Mouse (Mus musculus) limb, embryonic 14.5 days (tissue): ENCODE data around the gene Gm14412. TPM values are rescaled to one million over a fixed set of nuclear protein-coding genes. Genes with fewer than 3 reads are reported as not detected.
"Not testable (repeated sequence)": the region's sequence is repeated elsewhere in the genome, so short reads cannot be mapped to it uniquely, and the experiment has no call there.

ENCODE experiments used
- ATAC-seq: fragments of 200-750 bp; cut with Nextera tagmentation; 2 replicates; pipeline ENCODE4 v1.8.0; 2017; ENCODE audit warnings: low read depth, moderate number of reproducible peaks, moderate TSS enrichment; ENCODE audit not compliant: low FRiP score
- DNase-seq: peaks from one replicate; pipeline ENCODE4 v3.0.0-alpha.2; 2015; ENCODE audit warnings: low spot score
- H3K27ac ChIP-seq: fragments of 300-500 bp; sonication (generic); replicated peaks from 2 replicates; pipeline ENCODE4 v1.5.1; 2014; ENCODE audit warnings: low read depth, mild to moderate bottlenecking, low read length, moderate library complexity, mixed read lengths
- H3K27me3 ChIP-seq: fragments of 300-500 bp; sonication (generic); 2 replicates; pipeline ENCODE4 v1.6.1; 2014; ENCODE audit warnings: low read length, mixed read lengths; ENCODE audit not compliant: control insufficient read depth, insufficient read depth
- H3K36me3 ChIP-seq: fragments of 300-500 bp; sonication (generic); 2 replicates; pipeline ENCODE4 v1.6.1; 2014; ENCODE audit warnings: mild to moderate bottlenecking, low read length, moderate library complexity, mixed read lengths; ENCODE audit not compliant: control insufficient read depth, insufficient read depth
- H3K4me1 ChIP-seq: fragments of 300-500 bp; sonication (generic); 2 replicates; pipeline ENCODE4 v1.6.1; 2014; ENCODE audit warnings: antibody characterized with exemption, low read length, mixed read lengths; ENCODE audit not compliant: control insufficient read depth, insufficient read depth
- H3K4me2 ChIP-seq: fragments of 300-500 bp; sonication (generic); replicated peaks from 2 replicates; pipeline ENCODE4 v1.6.1; 2014; ENCODE audit warnings: low read depth, mild to moderate bottlenecking, low read length, moderate library complexity; ENCODE audit not compliant: severe bottlenecking
- H3K4me3 ChIP-seq: fragments of 300-500 bp; sonication (generic); replicated peaks from 2 replicates; pipeline ENCODE4 v1.5.1; 2014; ENCODE audit warnings: low read length
- H3K9ac ChIP-seq: fragments of 300-500 bp; sonication (generic); 2 replicates; pipeline ENCODE4 v1.6.1; 2014; ENCODE audit warnings: mild to moderate bottlenecking, low read depth, low read length, moderate library complexity; ENCODE audit not compliant: severe bottlenecking
- H3K9me3 ChIP-seq: fragments of 300-500 bp; sonication (generic); 2 replicates; pipeline ENCODE4 v1.6.1; 2016; ENCODE audit warnings: low read length; ENCODE audit not compliant: control insufficient read depth
- POLR2A ChIP-seq: fragments of 200-500 bp; IDR thresholded peaks from 2 replicates; pipeline ENCODE4 v1.8.0; 2012; ENCODE audit warnings: inconsistent platforms, mild to moderate bottlenecking, moderate library complexity, borderline replicate concordance; ENCODE audit not compliant: insufficient read depth, insufficient read length; ENCODE audit errors: extremely low read depth
- WGBS: fragments of 180-500 bp; shearing (Covaris S2); extraction: QIAGEN DNeasy Blood & Tissue Kit; methylation state at CpG from one replicate; pipeline ENCODE4 v1.1.7; 2014; 5-methylcytosine and 5-hydroxymethylcytosine counted together
- polyA plus RNA-seq, 2 experiments: library from polyadenylated mRNA; depleted of rRNA in 1 of 2; stranded (reverse) in 1 of 2; unstranded in 1 of 2; fragments of >200 nt; fragmentation: Nextera tagmentation in 1 of 2; extraction: Ambion mirVana in 1 of 2; gene quantifications; 2 replicates each; pipeline versions ENCODE4 v1.2.1 to v1.2.3; 2012 to 2014

Gene Gm14412
- polyA plus RNA-seq (2012; rRNA removed) (0.35 and 0.57 TPM in 2 replicates), polyA plus RNA-seq (2014; fragmentation: Nextera tagmentation; extraction: Ambion mirVana) (0.28 and 0.46 TPM in 2 replicates)

- H3K9me3 ChIP-seq, ATAC-seq, DNase-seq, H3K27me3 ChIP-seq, H3K36me3 ChIP-seq, H3K4me2 ChIP-seq, H3K27ac ChIP-seq, H3K9ac ChIP-seq, H3K4me3 ChIP-seq, H3K4me1 ChIP-seq: not testable (repeated sequence)
- 83% methylated on average over 2 of the region's 2 CpGs for WGBS
Measured at GRCm38 (mm10) chr2:177324257-177324733, at the start of gene Gm14412. Gm14412 (minus strand) TSS chr2:177324307.

DNA sequence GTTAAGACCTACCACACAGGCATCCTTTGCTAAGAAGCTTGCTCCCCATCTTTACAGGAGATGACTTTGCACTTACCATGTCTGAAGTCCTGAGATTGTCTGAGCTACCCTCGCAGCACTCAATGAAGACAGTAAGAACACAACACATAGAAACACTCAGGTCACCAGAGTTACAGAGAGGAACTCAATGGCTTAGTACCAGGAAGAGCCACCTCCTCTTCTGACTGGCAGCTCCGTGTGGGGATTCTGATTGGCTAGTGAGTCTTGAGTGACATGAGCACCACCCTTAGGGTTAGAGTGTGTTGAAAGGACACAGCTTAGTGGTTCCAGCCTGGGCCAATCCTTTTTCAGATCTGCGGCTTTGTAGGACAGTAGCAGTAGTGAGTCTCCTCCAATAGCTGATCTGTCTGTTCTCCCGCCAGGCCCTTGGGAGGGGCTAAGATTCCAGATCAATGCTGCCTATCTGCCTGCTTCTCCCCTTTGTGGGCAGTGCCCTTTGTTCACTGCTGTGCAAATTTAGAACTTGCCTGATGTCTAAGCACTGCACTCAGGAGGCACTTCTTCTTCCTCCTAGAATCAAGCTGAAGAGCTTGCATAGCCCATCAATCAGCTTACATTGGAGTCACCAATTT, 5.7 kb upstream of the Gm14412 start:
- not testable (repeated sequence) for H3K27ac ChIP-seq, H3K4me1 ChIP-seq, DNase-seq, H3K9ac ChIP-seq, ATAC-seq, H3K9me3 ChIP-seq, H3K4me2 ChIP-seq, H3K4me3 ChIP-seq, H3K36me3 ChIP-seq, H3K27me3 ChIP-seq
- 79% methylated on average over 4 of the region's 4 CpGs for WGBS

DNA sequence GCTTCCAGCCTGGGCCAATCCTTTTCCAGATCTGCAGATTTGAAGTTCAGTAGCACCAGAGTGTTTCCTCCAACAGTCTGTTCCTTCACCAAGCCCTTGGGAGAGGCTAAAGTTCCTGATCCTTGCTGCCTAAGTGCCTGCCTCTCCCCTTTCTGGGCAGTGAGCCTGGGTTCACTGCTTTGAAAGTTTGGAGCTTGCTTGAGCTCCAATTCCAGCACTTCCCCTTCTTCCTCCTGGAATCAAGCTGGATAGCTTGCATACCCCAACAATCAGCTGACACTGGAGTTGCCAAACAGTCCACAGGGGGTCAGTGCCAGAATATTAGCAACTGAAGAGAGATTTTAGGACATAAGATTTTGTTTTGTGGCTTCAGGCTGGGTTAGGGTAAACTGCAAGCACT, 2.7 kb downstream of the Gm14412 start:
- not testable (repeated sequence) for H3K27me3 ChIP-seq, DNase-seq, H3K27ac ChIP-seq, H3K9ac ChIP-seq, H3K4me1 ChIP-seq, H3K36me3 ChIP-seq, H3K4me2 ChIP-seq, H3K4me3 ChIP-seq, H3K9me3 ChIP-seq, ATAC-seq

DNA sequence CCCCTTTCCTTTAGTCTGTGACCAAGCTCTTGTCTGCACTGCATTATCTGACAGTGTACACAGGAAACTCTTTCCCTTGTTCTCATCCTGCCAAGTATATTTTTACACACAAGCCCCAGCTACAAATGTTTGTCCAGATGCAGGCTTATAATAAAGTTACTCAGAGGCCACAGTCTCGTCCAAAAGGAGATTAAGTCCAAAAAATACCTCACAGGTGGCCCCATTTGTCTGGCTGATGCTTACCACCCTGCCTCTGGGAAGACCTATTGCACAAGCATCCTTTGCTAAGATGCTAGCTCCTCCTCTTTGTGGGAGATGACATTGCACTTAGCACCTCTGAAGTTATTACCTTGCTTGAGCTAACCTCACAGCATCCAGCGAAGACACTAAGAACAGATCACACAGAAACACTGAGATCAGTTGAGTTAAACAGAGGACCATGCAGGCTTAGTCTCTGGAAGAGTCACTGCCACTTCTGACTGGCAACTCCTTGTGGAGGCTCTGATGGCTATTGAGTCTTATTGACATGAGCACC, 3.3 kb downstream of the Gm14412 start:
- not testable (repeated sequence) for H3K36me3 ChIP-seq, H3K9me3 ChIP-seq, ATAC-seq, H3K4me1 ChIP-seq, H3K4me2 ChIP-seq, DNase-seq, H3K4me3 ChIP-seq, H3K9ac ChIP-seq, H3K27me3 ChIP-seq, H3K27ac ChIP-seq
- whole genome bisulfite sequencing = 46% methylated on average over 2 of the region's 2 CpGs

- DNase-seq = no peak
Measured at GRCm38 (mm10) chr2:177318996-177319395, 5.1 kb downstream of the Gm14412 start.

DNA sequence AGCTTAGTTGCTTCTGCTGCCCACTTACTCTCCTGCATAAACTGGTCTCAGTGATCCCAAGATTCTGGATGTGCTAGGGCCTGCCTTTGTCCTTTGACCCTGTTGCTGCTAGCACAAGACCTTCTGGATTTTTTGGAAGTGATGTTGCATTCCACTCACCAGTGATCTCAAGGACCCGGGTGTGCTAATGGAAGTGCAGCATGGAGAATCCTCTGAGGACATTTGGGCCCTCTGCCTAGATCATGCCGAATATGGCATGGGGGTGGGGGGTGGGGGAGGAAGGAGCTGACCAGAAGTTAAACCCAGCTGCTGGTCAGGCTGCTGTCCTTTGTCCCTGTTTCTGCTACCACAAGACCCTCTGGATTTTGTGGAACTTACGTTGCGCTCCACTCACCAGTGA, 14.5 kb downstream of the Gm14412 start:
- H3K9me3 ChIP-seq, H3K36me3 ChIP-seq, H3K4me2 ChIP-seq, H3K27me3 ChIP-seq, H3K4me3 ChIP-seq, H3K27ac ChIP-seq, DNase-seq, ATAC-seq, H3K4me1 ChIP-seq, H3K9ac ChIP-seq: not testable (repeated sequence)
- 88% methylated on average over 4 of the region's 4 CpGs for WGBS

More at GRCm38 (mm10) chr2:177318996-177319395, 5.1 kb downstream of the Gm14412 start:
- TF ChIP-seq POLR2A = no peak
- no peak overlapping the region for H3K4me2 ChIP-seq
- ATAC-seq = no peak
- 80% methylated on average over 1 of the region's 1 CpGs for WGBS
- no peaks in the 10 kb centered on the region for H3K4me1 ChIP-seq
- no peaks in the 10 kb centered on the region for H3K9me3 ChIP-seq
- no peak overlapping the region for H3K27ac ChIP-seq
- no peak overlapping the region for H3K9ac ChIP-seq
- no peaks in the 10 kb centered on the region for H3K36me3 ChIP-seq
- no peak overlapping the region for H3K4me3 ChIP-seq
- no peaks in the 10 kb centered on the region for H3K27me3 ChIP-seq

DNA sequence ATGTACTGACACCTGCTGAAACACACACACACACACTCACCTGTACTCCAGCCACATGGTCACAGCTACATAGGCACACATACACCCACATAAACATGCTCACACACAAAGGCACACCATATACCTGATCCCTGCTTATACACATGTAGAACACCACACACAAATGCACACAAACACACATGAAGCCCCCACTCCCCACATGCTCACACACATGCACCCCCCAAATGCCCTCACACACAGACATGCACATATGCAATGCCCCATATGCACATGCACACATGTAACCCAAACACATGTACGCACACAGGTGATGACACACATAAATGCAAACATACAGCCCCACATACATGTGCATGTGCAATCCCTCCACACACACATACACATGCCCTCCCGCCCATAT, 19.1 kb downstream of the Gm14412 start:
- not testable (repeated sequence) for H3K4me1 ChIP-seq, H3K9me3 ChIP-seq, H3K9ac ChIP-seq, ATAC-seq, H3K4me3 ChIP-seq, H3K27ac ChIP-seq, H3K4me2 ChIP-seq, H3K36me3 ChIP-seq, H3K27me3 ChIP-seq, DNase-seq
- no CpG with 5 or more reads among the region's 2 CpGs for WGBS

- 32% methylated on average over 3 of the region's 3 CpGs for WGBS
- DNase-seq, H3K9ac ChIP-seq, ATAC-seq, H3K9me3 ChIP-seq, H3K27ac ChIP-seq, H3K27me3 ChIP-seq, H3K36me3 ChIP-seq, H3K4me3 ChIP-seq, H3K4me2 ChIP-seq, H3K4me1 ChIP-seq: not testable (repeated sequence)
Measured at GRCm38 (mm10) chr2:177283701-177284100, 40.4 kb downstream of the Gm14412 start.
